Mouse (Mus musculus): ENCODE data around the gene Jade2. TPM values are rescaled to one million over a fixed set of nuclear protein-coding genes. Genes with fewer than 3 reads are reported as not detected.

Jade2 gene
- polyA plus RNA-seq, 1 experiment: 3.6 TPM

DNA sequence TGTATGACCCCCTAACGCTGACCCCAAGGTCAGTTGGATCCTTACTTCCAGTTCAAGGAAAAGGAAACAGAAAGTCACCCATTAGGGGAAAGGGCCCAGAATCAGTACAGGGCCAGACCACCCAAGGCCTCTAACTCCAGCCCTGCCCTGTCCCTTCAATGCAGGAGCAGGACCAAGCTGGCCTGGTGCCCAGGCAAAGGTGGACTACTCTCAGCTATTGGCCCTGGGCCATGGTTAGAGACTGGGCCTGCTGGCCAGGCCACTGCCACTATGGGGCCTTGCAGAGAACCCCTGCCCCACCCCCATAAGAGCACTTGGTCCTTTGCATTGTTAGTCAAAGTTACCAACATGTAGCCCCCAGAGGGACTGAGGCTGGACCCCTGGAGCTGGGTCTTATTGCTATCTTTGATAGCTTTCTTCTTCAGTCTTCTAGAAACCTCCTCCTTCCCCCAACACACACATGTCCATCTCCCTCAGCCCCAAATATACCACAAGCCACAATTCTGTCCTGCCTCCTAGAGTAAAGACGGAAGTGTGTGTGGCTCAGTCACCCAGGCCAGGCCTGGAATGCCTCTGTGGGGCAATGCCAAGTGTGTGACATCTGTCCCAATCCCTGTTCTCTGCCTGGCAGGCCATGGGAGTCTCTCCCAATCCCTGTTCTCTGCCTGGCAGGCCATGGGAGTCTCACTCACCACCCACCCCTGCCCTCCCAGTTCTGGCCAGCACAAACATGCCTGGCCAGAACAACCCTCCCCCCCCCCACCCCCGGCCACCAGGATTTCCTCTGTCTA is 33.3 kb downstream of the Jade2 start:
- Histone ChIP-seq H3K4me3 (replicated peaks) (peak overlapping the region; percentile 15), H3K4me1 (peaks cover 53% of the 10 kb centered on the region), H3K9me3 (0 out of 2 replicates have a peak, but pooled peaks cover 2% of the 10 kb centered on the region), H3K36me3 (replicated peaks; ENCODE audit: low read length) (peaks cover 91% of the 10 kb centered on the region), H3K27me3 (replicated peaks) (no peaks in the 10 kb centered on the region)
- TF ChIP-seq FLI1 (IDR thresholded peaks at IDR 0.05; ENCODE audit: low read length) (no peak), GATA1 (IDR thresholded peaks at IDR 0.05; ENCODE audit: borderline replicate concordance, low read length) (no peak)

DNA sequence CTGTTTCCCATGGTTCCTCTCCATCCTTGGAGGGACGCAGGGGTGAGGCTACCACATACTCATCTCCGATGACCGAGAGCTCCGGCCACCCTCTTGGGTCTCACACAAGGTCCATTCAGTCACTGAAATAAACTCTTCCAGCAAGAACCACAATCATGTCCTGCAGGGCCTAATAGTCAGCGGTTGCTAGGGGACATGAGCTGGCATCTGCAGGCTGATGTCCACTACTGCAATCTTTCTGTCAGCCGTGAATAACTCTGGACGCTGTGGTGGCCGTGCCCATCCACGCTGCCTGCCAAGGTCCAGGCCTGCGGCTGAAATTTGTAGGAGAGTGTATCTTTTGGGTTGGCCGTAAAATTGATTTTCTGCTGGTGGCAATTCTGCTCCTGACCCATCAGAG is 34.2 kb downstream of the Jade2 start:
- no peak overlapping the region for H3K4me3 ChIP-seq (replicated peaks)
- TF ChIP-seq GATA1 (IDR thresholded peaks at IDR 0.05; ENCODE audit: borderline replicate concordance, low read length): no peak
- TF ChIP-seq FLI1 (IDR thresholded peaks at IDR 0.05; ENCODE audit: low read length): no peak
- 0 out of 2 replicates have a peak, but pooled peaks cover 2% of the 10 kb centered on the region for H3K9me3 ChIP-seq
- H3K36me3 ChIP-seq (replicated peaks; ENCODE audit: low read length): peaks cover 93% of the 10 kb centered on the region
- no peaks in the 10 kb centered on the region for H3K27me3 ChIP-seq (replicated peaks)
- peaks cover 59% of the 10 kb centered on the region for H3K4me1 ChIP-seq

DNA sequence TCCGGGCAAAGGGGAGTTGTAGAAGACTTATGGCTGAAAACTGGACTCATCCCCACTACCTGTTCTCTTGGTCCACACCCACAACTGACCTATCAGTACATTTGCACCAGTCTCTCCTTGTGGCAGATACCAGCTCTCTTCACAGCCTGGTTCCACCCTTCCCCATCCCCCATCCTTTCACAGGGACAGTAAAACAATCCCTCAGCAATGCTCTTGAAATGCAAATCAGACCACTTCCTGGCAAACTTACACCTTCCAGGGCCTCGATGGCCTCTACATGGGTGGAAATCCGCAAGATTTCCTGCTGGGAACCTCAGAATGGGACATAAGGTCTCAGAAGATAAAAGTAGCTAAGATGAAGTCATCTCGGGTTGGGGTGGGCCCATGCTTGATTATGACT is 34.7 kb downstream of the Jade2 start:
- Histone ChIP-seq H3K36me3 (replicated peaks; ENCODE audit: low read length) (peaks cover 92% of the 10 kb centered on the region), H3K9me3 (0 out of 2 replicates have a peak, but pooled peaks cover 2% of the 10 kb centered on the region), H3K4me1 (peaks cover 64% of the 10 kb centered on the region), H3K27me3 (replicated peaks) (no peaks in the 10 kb centered on the region), H3K4me3 (replicated peaks) (no peak overlapping the region)
- TF ChIP-seq GATA1 (IDR thresholded peaks at IDR 0.05; ENCODE audit: borderline replicate concordance, low read length) (no peak), FLI1 (IDR thresholded peaks at IDR 0.05; ENCODE audit: low read length) (no peak)

DNA sequence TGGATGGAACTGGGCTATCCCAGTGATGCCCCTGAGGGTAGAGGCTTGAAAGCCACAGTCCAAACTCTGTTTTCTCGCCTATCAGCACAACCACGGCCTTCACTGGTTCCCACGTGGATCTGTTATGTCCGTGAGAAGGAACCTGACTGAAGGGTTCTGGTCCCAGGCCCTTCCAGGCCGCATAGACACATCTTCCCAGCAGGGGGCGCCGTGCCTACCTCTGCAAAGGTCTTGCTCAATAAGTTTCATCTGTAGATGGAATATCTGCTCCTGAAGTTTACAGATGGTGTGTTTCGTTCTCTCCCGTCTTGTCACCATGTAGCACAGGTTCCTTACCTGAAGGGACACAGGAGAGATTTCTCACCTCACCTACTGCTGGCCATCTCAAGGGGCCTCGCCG is 36.6 kb downstream of the Jade2 start:
- TF ChIP-seq GATA1 (IDR thresholded peaks at IDR 0.05; ENCODE audit: borderline replicate concordance, low read length): no peak
- TF ChIP-seq FLI1 (IDR thresholded peaks at IDR 0.05; ENCODE audit: low read length): no peak
- H3K9me3 ChIP-seq: 0 out of 2 replicates have a peak, but pooled peaks cover 2% of the 10 kb centered on the region
- H3K4me3 ChIP-seq (replicated peaks): no peak overlapping the region
- no peaks in the 10 kb centered on the region for H3K27me3 ChIP-seq (replicated peaks)
- peaks cover 91% of the 10 kb centered on the region for H3K36me3 ChIP-seq (replicated peaks; ENCODE audit: low read length)
- H3K4me1 ChIP-seq: peaks cover 71% of the 10 kb centered on the region

DNA sequence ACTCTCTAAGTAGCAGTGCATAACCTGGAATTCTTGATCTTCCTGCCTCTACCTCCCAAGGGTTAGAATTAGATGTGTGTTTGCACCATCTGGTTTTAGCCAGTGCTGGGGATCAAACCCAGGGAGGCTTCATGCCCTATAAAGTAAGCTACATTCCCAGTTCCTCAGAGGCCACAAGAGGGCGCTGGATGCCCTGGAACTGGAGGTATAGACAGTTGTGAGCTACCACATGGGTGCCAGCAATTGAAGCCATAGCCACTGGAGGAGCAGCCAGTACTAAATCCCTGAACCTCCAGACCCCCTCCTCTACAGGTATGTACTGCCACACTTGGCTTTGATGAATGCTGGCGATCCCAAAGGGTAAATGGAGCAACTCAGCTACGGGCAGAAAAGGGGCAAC is 37.5 kb downstream of the Jade2 start:
- Histone ChIP-seq H3K9me3 (0 out of 2 replicates have a peak, but pooled peaks cover 2% of the 10 kb centered on the region), H3K4me3 (replicated peaks) (no peak overlapping the region), H3K27me3 (replicated peaks) (no peaks in the 10 kb centered on the region), H3K4me1 (peaks cover 67% of the 10 kb centered on the region), H3K36me3 (replicated peaks; ENCODE audit: low read length) (peaks cover 91% of the 10 kb centered on the region)
- TF ChIP-seq GATA1 (IDR thresholded peaks at IDR 0.05; ENCODE audit: borderline replicate concordance, low read length): no peak

GRCm38 (mm10) chr11:51818837-51819236 is 38.6 kb downstream of the Jade2 start:
- H3K9me3 ChIP-seq: 0 out of 2 replicates have a peak, but pooled peaks cover 2% of the 10 kb centered on the region
- no peak overlapping the region for H3K4me3 ChIP-seq (replicated peaks)
- H3K4me1 ChIP-seq: peaks cover 55% of the 10 kb centered on the region
- H3K27me3 ChIP-seq (replicated peaks): no peaks in the 10 kb centered on the region
- TF ChIP-seq FLI1 (IDR thresholded peaks at IDR 0.05; ENCODE audit: low read length) (no peak), GATA1 (IDR thresholded peaks at IDR 0.05; ENCODE audit: borderline replicate concordance, low read length) (no peak)
- H3K36me3 ChIP-seq (replicated peaks; ENCODE audit: low read length): peaks cover 91% of the 10 kb centered on the region

DNA sequence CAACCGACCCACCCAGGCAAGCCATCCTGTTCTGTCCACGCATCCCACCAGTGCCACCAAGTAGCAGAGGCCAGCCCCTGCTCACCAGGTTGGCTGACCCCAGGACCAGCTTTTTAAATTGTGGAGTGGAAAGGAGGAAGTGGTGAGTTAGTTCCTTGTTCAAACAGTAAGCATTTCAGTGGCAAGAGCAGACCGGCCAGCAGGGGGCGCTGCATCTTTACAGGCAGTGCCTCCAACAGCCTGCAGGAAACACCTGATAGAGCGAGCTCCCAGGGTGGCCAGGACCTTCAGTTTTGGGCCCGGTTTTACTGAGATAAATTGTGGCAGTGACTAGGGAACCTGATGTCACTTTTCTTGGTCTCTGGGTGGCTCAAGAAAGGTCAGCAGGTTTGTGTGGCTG is 39.7 kb downstream of the Jade2 start:
- no peak for TF ChIP-seq FLI1 (IDR thresholded peaks at IDR 0.05; ENCODE audit: low read length)
- TF ChIP-seq GATA1 (IDR thresholded peaks at IDR 0.05; ENCODE audit: borderline replicate concordance, low read length): no peak
- 0 out of 2 replicates have a peak, but pooled peaks cover 2% of the 10 kb centered on the region for H3K9me3 ChIP-seq
- H3K4me1 ChIP-seq: peaks cover 45% of the 10 kb centered on the region
- no peaks in the 10 kb centered on the region for H3K27me3 ChIP-seq (replicated peaks)
- H3K4me3 ChIP-seq (replicated peaks): peak overlapping the region; percentile 59
- H3K36me3 ChIP-seq (replicated peaks; ENCODE audit: low read length): peaks cover 91% of the 10 kb centered on the region

DNA sequence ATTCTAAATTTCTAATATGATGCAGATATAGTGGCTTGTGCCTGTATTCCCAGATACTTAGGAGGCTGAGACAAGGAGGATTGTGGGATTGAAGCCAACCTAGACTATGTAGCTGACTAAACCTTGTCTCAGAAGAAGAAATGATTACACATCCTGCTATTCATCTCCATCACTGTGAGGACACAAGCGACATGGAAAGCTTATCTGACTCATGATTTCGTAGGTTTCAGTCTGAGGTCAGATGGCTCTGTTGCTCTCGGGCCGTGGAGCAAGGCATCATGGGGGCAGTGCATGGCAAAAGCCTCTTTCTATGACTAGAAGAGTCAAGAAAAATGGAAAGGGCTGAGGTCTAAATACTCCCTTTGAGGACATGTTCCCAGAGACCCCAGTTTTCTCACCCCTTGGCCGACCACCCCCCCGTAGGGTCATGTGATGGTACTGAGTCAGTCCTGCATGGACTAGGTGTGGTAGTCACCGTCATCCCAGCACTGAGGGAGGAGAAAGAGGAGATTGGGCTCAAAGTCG is 45.4 kb downstream of the Jade2 start:
- no peak for TF ChIP-seq GATA1 (IDR thresholded peaks at IDR 0.05; ENCODE audit: borderline replicate concordance, low read length)
- no peak for TF ChIP-seq FLI1 (IDR thresholded peaks at IDR 0.05; ENCODE audit: low read length)
- Histone ChIP-seq H3K9me3 (no peaks in the 10 kb centered on the region; the same call in 1 of the 2 replicates), H3K4me1 (peaks cover under 1% of the 10 kb centered on the region), H3K27me3 (replicated peaks) (no peaks in the 10 kb centered on the region), H3K4me3 (replicated peaks) (no peak overlapping the region), H3K36me3 (replicated peaks; ENCODE audit: low read length) (peaks cover 38% of the 10 kb centered on the region)

DNA sequence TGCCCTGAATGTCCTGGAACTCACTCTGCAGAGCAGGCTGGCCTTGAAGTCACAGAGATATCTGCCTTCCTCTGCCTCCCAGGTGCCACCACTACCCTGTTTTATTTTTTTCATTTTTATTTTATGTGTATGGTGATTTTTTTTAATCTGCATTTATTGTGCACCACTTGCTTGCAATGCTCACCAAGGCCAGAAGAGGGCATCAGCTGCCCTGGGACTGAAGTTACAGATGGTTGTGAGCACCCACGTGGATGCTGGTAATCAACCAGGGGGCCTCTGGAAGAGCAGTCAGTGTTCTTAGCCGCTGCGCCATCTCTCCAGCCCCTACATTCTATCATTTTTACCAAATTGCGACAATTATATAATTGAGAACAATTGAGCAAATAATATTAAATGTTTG is 46.2 kb downstream of the Jade2 start:
- Histone ChIP-seq H3K4me3 (replicated peaks) (no peak overlapping the region), H3K4me1 (peaks cover 3% of the 10 kb centered on the region), H3K36me3 (replicated peaks; ENCODE audit: low read length) (peaks cover 30% of the 10 kb centered on the region), H3K27me3 (replicated peaks) (no peaks in the 10 kb centered on the region), H3K9me3 (no peaks in the 10 kb centered on the region; the same call in 1 of the 2 replicates)
- no peak for TF ChIP-seq GATA1 (IDR thresholded peaks at IDR 0.05; ENCODE audit: borderline replicate concordance, low read length)
- no peak for TF ChIP-seq FLI1 (IDR thresholded peaks at IDR 0.05; ENCODE audit: low read length)

- H3K4me3 ChIP-seq (replicated peaks): no peak overlapping the region
- H3K27me3 ChIP-seq (replicated peaks): no peaks in the 10 kb centered on the region
- TF ChIP-seq FLI1 (IDR thresholded peaks at IDR 0.05; ENCODE audit: low read length) (no peak), GATA1 (IDR thresholded peaks at IDR 0.05; ENCODE audit: borderline replicate concordance, low read length) (no peak)
- peaks cover 16% of the 10 kb centered on the region for H3K36me3 ChIP-seq (replicated peaks; ENCODE audit: low read length)
- no peaks in the 10 kb centered on the region; the same call in 1 of the 2 replicates for H3K9me3 ChIP-seq
- peaks cover 13% of the 10 kb centered on the region for H3K4me1 ChIP-seq
Measured at GRCm38 (mm10) chr11:51809632-51810224, 47.7 kb downstream of the Jade2 start.

Measured in megakaryocyte, embryonic 14.5 days (primary cell).